Mouse (Mus musculus) cerebral cortex, adult 2 months (tissue): ENCODE results near the gene Il9r.

Experiments
- WGBS: fragments of 180-500 bp; shearing (Covaris S2); methylation state at CpG from one replicate; pipeline ENCODE4 v1.1.7; 2018; 5-methylcytosine and 5-hydroxymethylcytosine counted together

Gene Il9r

GRCm38 (mm10) chr11:32197766-32198165 is 2.3 kb downstream of the Il9r start:
- 85% methylated on average over 3 of the region's 3 CpGs for WGBS

- 79% methylated on average over 6 of the region's 6 CpGs for WGBS
These were observed 3.4 kb downstream of the Il9r start for GRCm38 (mm10) chr11:32196727-32197126.

GRCm38 (mm10) chr11:32195867-32196540 is 4.1 kb downstream of the Il9r start:
- WGBS: 56% methylated on average over 11 of the region's 11 CpGs

GRCm38 (mm10) chr11:32194626-32195025 is 5.5 kb downstream of the Il9r start:
- 93% methylated on average over 5 of the region's 5 CpGs for whole genome bisulfite sequencing

GRCm38 (mm10) chr11:32194086-32194485 is 6.0 kb downstream of the Il9r start:
- 88% methylated on average over 10 of the region's 10 CpGs for WGBS

- WGBS: 96% methylated on average over 10 of the region's 10 CpGs
These were observed 6.9 kb downstream of the Il9r start for GRCm38 (mm10) chr11:32193156-32193555.

GRCm38 (mm10) chr11:32190603-32191110 is 9.4 kb downstream of the Il9r start:
- 83% methylated on average over 13 of the region's 13 CpGs for WGBS

GRCm38 (mm10) chr11:32190119-32190518 is 10.0 kb downstream of the Il9r start:
- 81% methylated on average over 9 of the region's 9 CpGs for WGBS

GRCm38 (mm10) chr11:32189434-32189833 is 10.6 kb downstream of the Il9r start:
- 86% methylated on average over 5 of the region's 5 CpGs for WGBS

GRCm38 (mm10) chr11:32188881-32189280 is 11.2 kb downstream of the Il9r start:
- 91% methylated on average over 12 of the region's 12 CpGs for WGBS

GRCm38 (mm10) chr11:32187256-32187655 is 12.8 kb downstream of the Il9r start:
- whole genome bisulfite sequencing: 89% methylated on average over 4 of the region's 4 CpGs

GRCm38 (mm10) chr11:32186031-32186430 is 14.0 kb downstream of the Il9r start:
- 75% methylated on average over 3 of the region's 3 CpGs for WGBS

- WGBS: 92% methylated on average over 8 of the region's 8 CpGs
These were observed 15.6 kb downstream of the Il9r start for GRCm38 (mm10) chr11:32184469-32184868.

- WGBS: 31% methylated on average over 25 of the region's 25 CpGs
These were observed 17.9 kb downstream of the Il9r start for GRCm38 (mm10) chr11:32181973-32182868.

- WGBS: 91% methylated on average over 4 of the region's 4 CpGs
These were observed 18.8 kb downstream of the Il9r start for GRCm38 (mm10) chr11:32181246-32181645.

- WGBS: 82% methylated on average over 1 of the region's 1 CpGs
These were observed 21.6 kb downstream of the Il9r start for GRCm38 (mm10) chr11:32178506-32178905.

- 87% methylated on average over 4 of the region's 4 CpGs for WGBS
These were observed 33.4 kb downstream of the Il9r start for GRCm38 (mm10) chr11:32166683-32167082.

- WGBS: 6% methylated on average over 28 of the region's 28 CpGs
These were observed 37.9 kb downstream of the Il9r start for GRCm38 (mm10) chr11:32161922-32162804.

GRCm38 (mm10) chr11:32161500-32161899 is 38.6 kb downstream of the Il9r start:
- WGBS: 13% methylated on average over 9 of the region's 9 CpGs

GRCm38 (mm10) chr11:32160341-32160740 is 39.7 kb downstream of the Il9r start:
- 88% methylated on average over 7 of the region's 7 CpGs for WGBS

- 94% methylated on average over 3 of the region's 3 CpGs for WGBS
These were observed 40.9 kb downstream of the Il9r start for GRCm38 (mm10) chr11:32159176-32159575.
